Comparison of ENCODE assay signal across 1 mouse cellular context in genomic region chr17:51796459-51796858, GRCm38 (mm10).
A peak's percentile ranks its signal among the peaks of the same experiment; 100 is the strongest.
TF ChIP-seq lines count a peak whose summit lies in the region.

No protein-coding gene starts in this region.

TF ChIP-seq in MEL, 35 proteins besides CTCF, POLR2A, EP300 and RAD21 (continued from another document):
- TF ChIP-seq MXI1 (IDR thresholded peaks at IDR 0.05; ENCODE audit: low read depth, low read length): 0 out of 2 replicates have a peak, but pooled peaks have one; percentile 28
- no peak for TF ChIP-seq POLR2AphosphoS5 (IDR thresholded peaks at IDR 0.05; ENCODE audit: borderline replicate concordance, low read depth, low read length)
- TF ChIP-seq SIN3A (IDR thresholded peaks at IDR 0.05; ENCODE audit: low read length): peak; percentile 46
- 0 out of 2 replicates have a peak, but pooled peaks have one; percentile 46 for TF ChIP-seq RCOR1 (IDR thresholded peaks at IDR 0.05; ENCODE audit: low read depth, low read length)
